Mouse (Mus musculus) ES-E14 (cell line): ENCODE measurements at regions not wholly inside any gene's neighbourhood (a gene's known extent, or its start where the extent isn't known, plus 50 kb on each side); places are given as distances from the start of the nearest gene placed in this dataset.

Experiments
- CHD2 ChIP-seq: IDR thresholded peaks from 2 replicates; pipeline ENCODE4 v1.6.1; 2014; ENCODE audit warnings: mild to moderate bottlenecking, low read depth, low read length, inconsistent platforms
- HCFC1 ChIP-seq: IDR thresholded peaks from 2 replicates; pipeline ENCODE4 v1.6.1; 2012; ENCODE audit warnings: low read length, inconsistent platforms, borderline replicate concordance; ENCODE audit not compliant: insufficient read depth
- MAFK ChIP-seq: IDR thresholded peaks from 2 replicates; pipeline ENCODE4 v1.6.1; 2014; ENCODE audit warnings: mild to moderate bottlenecking, low read depth, low read length, inconsistent platforms; ENCODE audit not compliant: insufficient read depth
- ZC3H11A ChIP-seq: IDR thresholded peaks from 2 replicates; pipeline ENCODE4 v1.6.1; 2012; ENCODE audit warnings: low read depth, mild to moderate bottlenecking, inconsistent platforms, low read length, borderline replicate concordance
- ZNF384 ChIP-seq: IDR thresholded peaks from 2 replicates; pipeline ENCODE4 v1.6.1; 2012; ENCODE audit warnings: low read depth, low read length, inconsistent platforms

DNA sequence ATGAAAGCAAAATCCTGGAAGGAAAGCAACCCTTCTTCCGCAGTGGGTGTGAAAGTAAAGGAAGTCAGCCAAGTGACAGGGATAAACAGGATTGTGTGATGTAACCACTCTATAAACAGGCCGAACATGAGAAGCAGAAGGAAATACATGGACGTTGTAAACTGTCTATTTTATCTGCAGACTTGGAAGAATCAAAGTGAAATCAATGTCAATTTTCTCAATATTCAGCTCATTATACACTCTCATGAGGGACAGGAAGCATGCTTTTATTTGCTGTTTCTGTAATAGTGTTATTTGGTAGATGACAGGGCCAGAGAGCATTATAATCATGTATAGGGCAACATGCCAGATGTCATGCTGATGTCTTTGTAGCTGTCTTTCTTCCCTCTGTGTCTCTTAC, 443.5 kb upstream of the A1bg start:
- no peak for TF ChIP-seq ZC3H11A
- TF ChIP-seq ZNF384: no peak
- no peak for TF ChIP-seq CHD2
- no peak for TF ChIP-seq HCFC1
- TF ChIP-seq MAFK: no peak
